Comparison of ENCODE assay signal across 14 mouse cellular contexts in genomic region chr15:25893327-25893726, GRCm38 (mm10). TPM values are rescaled to one million over a fixed set of nuclear protein-coding genes. Genes with fewer than 3 reads are reported as not detected.
A peak's percentile ranks its signal among the peaks of the same experiment; 100 is the strongest.
DNase-seq lines count a peak whose midpoint lies in the region; ATAC-seq and TF ChIP-seq lines count a peak whose summit lies in the region.
"Had no signal": no experiment of that assay in that cellular context is flagged by ENCODE, and none has a peak within 500 bp of the region (broad histone marks: within the 10 kb centered on the region; RNA-seq: fewer than 3 reads in every experiment).

No protein-coding gene starts in this region.

- no peaks in the 10 kb centered on the region for H3K36me3 ChIP-seq in forebrain, postnatal 0 days (ENCODE audit: insufficient read depth)
- no peaks in the 10 kb centered on the region for H3K36me3 ChIP-seq in forebrain, embryonic 16.5 days (ENCODE audit: control insufficient read depth, insufficient read depth)
- H3K36me3 ChIP-seq: heart, embryonic 15.5 days; liver, embryonic 13.5 days had no signal

- H3K27ac ChIP-seq in forebrain, postnatal 0 days (ENCODE audit: low read depth, low read length), result no peak overlapping the region
- H3K27ac ChIP-seq in forebrain, embryonic 16.5 days (ENCODE audit: low read length), result no peak overlapping the region
- H3K27ac ChIP-seq in cortical plate, adult 2 months (ENCODE audit: insufficient read depth, low read length), result 0 out of 2 replicates have a peak overlapping the region, but pooled peaks have one; percentile 60
- H3K27ac ChIP-seq: heart, embryonic 15.5 days; liver, embryonic 13.5 days had no signal

- no peak for TF ChIP-seq CTCF in forebrain, postnatal 0 days (IDR thresholded peaks at IDR 0.05; ENCODE audit: low read depth)
- TF ChIP-seq CTCF in cortical plate, adult 2 months (IDR thresholded peaks at IDR 0.05; ENCODE audit: extremely low read depth, insufficient read depth, low read length), result no peak

- 42% methylated on average over 2 of the region's 2 CpGs for WGBS in forebrain, postnatal 0 days
- 18% methylated on average over 2 of the region's 2 CpGs for WGBS in forebrain, embryonic 16.5 days

- TF ChIP-seq POLR2A in cortical plate, adult 2 months (IDR thresholded peaks at IDR 0.05; ENCODE audit: extremely low read depth, insufficient read depth, low read length), result no peak

- no peaks in the 10 kb centered on the region for H3K4me1 ChIP-seq in forebrain, postnatal 0 days (ENCODE audit: insufficient read depth)
- no peaks in the 10 kb centered on the region for H3K4me1 ChIP-seq in forebrain, embryonic 16.5 days (replicated peaks; ENCODE audit: control insufficient read depth, insufficient read depth, low read length)
- no peaks in the 10 kb centered on the region for H3K4me1 ChIP-seq in cortical plate, adult 2 months (ENCODE audit: control insufficient read depth, insufficient read depth, low read length)
- H3K4me1 ChIP-seq: heart, embryonic 15.5 days had no signal

- H3K4me2 ChIP-seq in forebrain, postnatal 0 days (ENCODE audit: low read depth), result no peak overlapping the region
- no peak overlapping the region for H3K4me2 ChIP-seq in forebrain, embryonic 16.5 days (ENCODE audit: low read length)
- H3K4me2 ChIP-seq: heart, embryonic 15.5 days; liver, embryonic 13.5 days had no signal

- no peaks in the 10 kb centered on the region for H3K27me3 ChIP-seq in forebrain, postnatal 0 days (ENCODE audit: insufficient read depth, low read length)
- H3K27me3 ChIP-seq in forebrain, embryonic 16.5 days (replicated peaks; ENCODE audit: control insufficient read depth, insufficient read depth, low read length), result no peaks in the 10 kb centered on the region
- H3K27me3 ChIP-seq: heart, embryonic 15.5 days; liver, embryonic 13.5 days had no signal

- peak; percentile 71 for ATAC-seq in forebrain, postnatal 0 days
- ATAC-seq in forebrain, embryonic 16.5 days, result no peak
- ATAC-seq: inflammation-experienced regulatory T-cells, adult 6 months had no signal

- DNase-seq in forebrain, postnatal 0 days, result no peak
- peak; percentile 68 to 72 for DNase-seq in kidney, postnatal 4 days
- no peak for DNase-seq in kidney, adult 8-10 months
- peak; percentile 45 for DNase-seq in Muller cell, postnatal 12 days (ENCODE audit: inconsistent ontology term)
- no peak for DNase-seq in testis, postnatal 10 days (ENCODE audit: low spot score)
- DNase-seq in left cerebral cortex, adult 11 months (ENCODE audit: low spot score), result no peak
- DNase-seq: adrenal gland, postnatal 36 days; liver, embryonic 13.5 days; right cerebral cortex, postnatal 14 days; thymus, adult 2 months had no signal

- no peak overlapping the region for H3K9ac ChIP-seq in forebrain, postnatal 0 days
- no peak overlapping the region for H3K9ac ChIP-seq in forebrain, embryonic 16.5 days (replicated peaks; ENCODE audit: low read depth, low read length)
- H3K9ac ChIP-seq: heart, embryonic 15.5 days; liver, embryonic 13.5 days had no signal

- no peak overlapping the region for H3K4me3 ChIP-seq in forebrain, postnatal 0 days (ENCODE audit: low read depth, low read length)
- no peak overlapping the region for H3K4me3 ChIP-seq in forebrain, embryonic 16.5 days (replicated peaks; ENCODE audit: low read length)
- H3K4me3 ChIP-seq in cortical plate, adult 2 months (ENCODE audit: insufficient read depth, low read length), result no peak overlapping the region
- H3K4me3 ChIP-seq: heart, embryonic 15.5 days; liver, embryonic 13.5 days had no signal

- H3K9me3 ChIP-seq in forebrain, postnatal 0 days (ENCODE audit: low read length), result no peaks in the 10 kb centered on the region
- no peaks in the 10 kb centered on the region for H3K9me3 ChIP-seq in forebrain, embryonic 16.5 days (ENCODE audit: control insufficient read depth, low read length)
- H3K9me3 ChIP-seq: heart, embryonic 15.5 days; liver, embryonic 13.5 days had no signal

RNA-seq across cellular contexts. Expression of gene Retreg1, which starts 50.3 kb away (rescaled TPM):
- 38.1 and 38.2 TPM in 2 replicates for total RNA-seq in forebrain, postnatal 0 days (2014; rRNA removed)
- 13.1 and 19.1 TPM in 2 replicates for polyA plus RNA-seq in forebrain, postnatal 0 days (2015; fragmentation: Nextera tagmentation; extraction: Ambion mirVana)
- 6.6 and 8.2 TPM in 2 replicates for polyA plus RNA-seq in forebrain, embryonic 16.5 days (2015; fragmentation: Nextera tagmentation; extraction: Ambion mirVana)
- 24.3 TPM in 2 replicates for polyA plus RNA-seq in cortical plate, adult 2 months (2012; rRNA removed)

Comparison
In these comparisons a context has a peak if more than half of its experiments do, and no peak if none do; other contexts are left out.
1. DNase-seq: peak in kidney, postnatal 4 days (2 of 2) and Muller cell, postnatal 12 days (single experiment); none in forebrain, postnatal 0 days (single experiment), kidney, adult 8-10 months (0 of 2), testis, postnatal 10 days (single experiment) and left cerebral cortex, adult 11 months (single experiment).